Mouse (Mus musculus) frontal cortex, adult 2 months (tissue): ENCODE measurements around the gene Mtr. TPM values are rescaled to one million over a fixed set of nuclear protein-coding genes. Genes with fewer than 3 reads are reported as not detected.

ENCODE experiments used
- DNase-seq, 2 experiments: peaks; one replicate each; pipeline ENCODE4 v3.0.0; 2022; ENCODE audit warnings: low spot score in 1 of 2; ENCODE audit errors: extremely low spot score in 1 of 2
- polyA plus RNA-seq: library from polyadenylated mRNA; depleted of rRNA; stranded (reverse); fragments of >200 nt; gene quantifications from 2 replicates; pipeline ENCODE4 v1.2.3, GENCODE M21; 2012; rRNA removed

Gene Mtr
- 9.7 and 10.0 TPM in 2 replicates for polyA plus RNA-seq

- peak; percentile 95 to 96 for DNase-seq
Observed at GRCm38 (mm10) chr13:12257391-12258380, at the start of gene Mtr. Gene Mtr (minus strand): TSS chr13:12258113.

DNA sequence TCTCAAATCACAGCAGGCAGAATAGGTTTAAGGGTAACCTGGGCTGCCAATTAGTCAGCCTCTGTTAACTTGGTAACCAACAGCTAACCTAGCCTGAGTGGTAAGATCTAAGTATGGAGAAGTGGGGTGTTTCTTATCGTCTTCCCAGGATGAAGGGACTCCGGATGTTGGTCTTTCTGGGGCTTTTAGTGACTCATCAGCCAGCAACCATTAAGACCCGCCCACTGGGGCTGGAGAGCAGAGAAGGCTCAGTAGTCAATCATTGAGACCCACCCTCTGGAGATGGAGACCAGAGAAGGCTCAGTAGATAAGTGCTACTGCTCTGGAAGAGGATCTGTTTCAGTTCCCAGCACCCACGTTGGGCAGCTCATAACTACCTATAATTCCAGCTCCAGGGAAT lies 49.4 kb upstream of the Mtr start:
- DNase-seq = no peak

DNA sequence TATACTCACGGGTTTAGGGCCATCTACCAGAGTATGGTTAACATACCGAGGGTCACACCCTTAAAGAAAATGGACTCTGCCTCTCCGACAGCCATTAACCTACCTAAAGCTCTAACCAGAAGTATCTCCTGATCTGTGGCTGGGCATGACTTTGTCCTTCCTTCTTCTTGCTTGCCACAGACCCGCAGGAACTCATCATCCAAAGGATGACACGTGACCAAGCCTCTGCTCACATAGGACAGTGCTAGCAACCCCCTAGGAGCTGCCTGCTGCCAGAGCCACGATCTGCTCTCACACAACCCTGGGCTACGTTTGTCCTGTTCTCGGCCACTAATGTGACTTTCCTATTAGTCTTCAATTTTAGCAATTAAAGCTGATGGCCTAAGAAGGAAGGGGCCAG lies 47.6 kb upstream of the Mtr start:
- DNase-seq = no peak

- DNase-seq = no peak
Observed at GRCm38 (mm10) chr13:12304991-12305390, 47.1 kb upstream of the Mtr start.

GRCm38 (mm10) chr13:12297777-12298176 lies 39.9 kb upstream of the Mtr start:
- DNase-seq = no peak

DNA sequence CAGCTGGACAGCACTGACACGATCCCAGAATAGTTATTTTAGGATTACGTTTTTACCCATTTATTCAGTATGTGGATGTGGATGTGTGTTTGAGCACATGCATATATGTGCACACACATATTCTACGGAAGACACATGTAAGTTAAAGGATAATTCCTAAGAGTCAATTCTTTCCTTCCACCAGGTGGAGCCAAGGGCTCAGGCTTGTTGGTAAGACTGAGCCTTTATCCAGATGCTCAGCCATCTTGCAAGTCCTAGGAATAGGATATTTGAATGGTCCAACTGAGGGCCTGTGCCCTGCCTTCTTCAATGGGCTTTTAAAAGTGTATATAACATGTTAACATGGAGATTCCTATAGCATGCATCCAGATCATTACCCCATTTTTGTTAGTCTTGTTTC lies 38.8 kb upstream of the Mtr start:
- peak; percentile 20 to 82 for DNase-seq

DNA sequence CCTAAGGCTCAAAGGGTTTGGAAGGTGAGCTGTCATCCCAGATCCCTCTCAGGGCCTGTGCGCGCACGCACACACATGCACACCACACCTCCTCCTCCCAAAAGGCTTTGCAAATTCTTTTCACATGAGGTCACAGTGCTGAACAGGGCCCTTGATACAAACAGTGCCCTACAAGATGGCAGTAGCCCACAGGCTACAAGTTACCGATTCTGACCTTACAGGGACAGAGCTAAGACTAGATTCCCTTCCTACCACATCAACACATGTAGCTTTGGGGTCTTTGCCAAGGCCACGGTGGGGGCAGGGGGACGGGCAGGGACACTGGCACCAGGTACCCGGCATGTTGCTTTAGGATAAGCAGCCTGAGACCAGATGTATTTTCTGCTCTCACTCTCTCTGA lies 35.9 kb upstream of the Mtr start:
- no peak for DNase-seq

DNA sequence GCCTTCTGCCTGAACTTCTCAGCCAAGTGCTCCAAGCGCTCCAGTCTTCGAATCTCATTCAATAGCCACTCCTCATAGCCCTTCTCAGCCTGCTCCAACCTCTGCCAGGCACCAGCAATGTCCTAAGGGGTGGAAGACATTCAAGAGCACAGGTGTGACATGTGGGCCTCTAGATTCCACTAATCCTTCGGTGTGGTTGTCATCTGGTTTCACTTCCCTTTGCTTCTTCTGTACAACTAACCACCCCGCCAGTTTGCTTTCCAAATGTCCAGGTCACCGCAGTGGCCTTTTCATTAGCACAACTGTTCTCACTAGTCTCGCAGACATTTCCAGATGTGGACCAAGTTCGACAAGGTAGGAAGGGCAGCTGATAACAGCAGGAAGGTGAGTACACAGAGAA lies 32.8 kb upstream of the Mtr start:
- DNase-seq = no peak

GRCm38 (mm10) chr13:12284528-12284927 lies 26.6 kb upstream of the Mtr start:
- DNase-seq = no peak

DNA sequence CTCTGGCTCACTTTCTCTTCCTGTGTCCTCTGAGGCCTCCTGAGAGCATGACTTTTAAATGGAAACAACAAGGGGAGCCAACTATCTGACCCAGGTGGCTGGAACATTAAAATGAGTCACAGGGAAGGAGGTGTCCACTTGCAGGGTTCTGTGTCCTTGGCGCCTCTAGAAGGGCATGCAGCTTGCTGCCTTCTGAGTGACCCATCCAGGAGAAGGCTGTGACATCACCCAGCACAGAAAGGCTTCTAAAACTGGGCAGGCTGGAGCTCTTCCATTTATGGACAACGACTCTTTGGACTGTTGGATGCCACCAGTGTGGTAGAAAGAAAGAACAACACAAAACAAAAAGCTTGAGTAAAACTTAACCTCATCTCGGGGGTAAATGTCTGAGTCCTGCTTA lies 25.9 kb upstream of the Mtr start:
- DNase-seq = no peak

- DNase-seq = no peak
Observed at GRCm38 (mm10) chr13:12274721-12275120, 16.8 kb upstream of the Mtr start.

DNA sequence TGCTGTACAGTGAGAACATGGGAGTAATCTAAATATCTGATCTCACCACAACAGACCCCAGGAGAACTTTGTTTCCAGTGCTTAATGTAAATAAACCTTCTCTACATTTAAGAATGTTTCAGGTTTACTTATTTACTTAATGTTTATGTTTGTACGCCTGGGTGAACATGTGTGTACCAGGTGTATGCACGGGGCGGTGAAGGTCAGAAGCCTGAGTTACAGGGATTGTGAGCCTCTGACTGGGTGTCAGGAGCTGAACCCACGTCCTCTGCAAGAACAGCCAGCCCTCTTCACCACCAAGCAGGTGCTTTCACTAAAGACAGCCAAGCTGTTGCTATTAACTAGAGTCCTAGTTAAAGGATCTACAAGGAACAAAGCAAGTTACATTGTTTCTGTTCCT lies 16.3 kb upstream of the Mtr start:
- DNase-seq = no peak

DNA sequence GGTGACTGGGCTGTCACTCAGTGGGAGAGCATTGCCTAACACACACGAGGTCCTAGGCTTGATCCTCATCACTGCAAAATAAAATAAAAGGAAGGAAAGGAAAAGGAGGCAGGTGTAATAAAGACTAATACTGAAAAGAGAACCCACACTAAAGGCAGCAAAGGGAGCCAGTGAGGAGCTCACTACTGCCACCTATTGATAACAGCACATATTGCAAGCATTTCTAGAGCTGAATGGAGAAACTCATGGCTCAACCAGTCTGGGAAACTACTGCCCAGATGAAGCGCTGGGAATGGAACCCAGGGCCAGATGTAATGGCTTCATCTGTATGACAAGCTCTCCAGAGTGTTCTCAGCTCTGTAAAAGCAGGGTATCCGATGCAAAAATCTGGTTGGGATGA lies 15.0 kb upstream of the Mtr start:
- DNase-seq = peak; percentile 15 to 84

GRCm38 (mm10) chr13:12267971-12268370 lies 10.1 kb upstream of the Mtr start:
- no peak for DNase-seq

DNA sequence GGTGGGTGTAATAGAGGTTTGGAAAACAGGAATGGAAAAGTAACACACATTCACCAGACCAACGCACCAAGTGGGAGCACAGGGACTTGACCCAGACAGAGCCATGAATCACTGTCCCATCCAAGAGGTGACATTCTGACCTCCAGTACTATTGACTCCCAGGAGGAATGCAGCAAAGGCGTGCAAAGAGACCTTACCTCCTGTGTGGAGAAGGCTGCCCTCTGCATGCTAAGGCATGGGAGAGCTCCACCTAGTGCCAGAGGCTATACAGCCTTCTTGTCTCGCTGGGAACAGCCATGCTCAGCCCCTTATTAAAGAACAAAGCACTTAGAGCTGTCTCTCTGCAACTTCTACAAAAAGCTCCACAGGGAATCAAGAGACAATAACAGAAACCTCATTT lies 9.2 kb upstream of the Mtr start:
- DNase-seq = peak in 1 of 2 experiments; percentile 15

DNA sequence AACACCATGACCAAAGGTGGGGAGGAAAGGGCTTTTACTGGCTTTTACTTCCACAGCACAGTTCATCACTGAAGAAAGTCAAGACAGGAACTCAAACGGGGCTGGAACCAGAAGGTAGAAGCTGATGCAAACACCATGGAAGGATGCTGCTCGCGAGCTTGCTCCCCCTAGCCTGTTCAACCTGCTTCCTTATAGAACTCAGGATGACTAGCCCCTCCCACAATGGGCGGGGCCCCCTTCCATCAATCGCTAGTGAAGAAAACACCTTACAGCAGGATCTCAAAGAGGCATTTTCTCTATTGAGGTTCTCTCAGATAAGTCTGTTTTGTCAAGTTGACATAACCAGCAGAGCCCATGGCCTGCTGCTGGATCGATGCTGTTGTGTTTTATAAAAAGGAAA lies 6.1 kb upstream of the Mtr start:
- no peak for DNase-seq

GRCm38 (mm10) chr13:12261505-12261904 lies 3.6 kb upstream of the Mtr start:
- DNase-seq = no peak

DNA sequence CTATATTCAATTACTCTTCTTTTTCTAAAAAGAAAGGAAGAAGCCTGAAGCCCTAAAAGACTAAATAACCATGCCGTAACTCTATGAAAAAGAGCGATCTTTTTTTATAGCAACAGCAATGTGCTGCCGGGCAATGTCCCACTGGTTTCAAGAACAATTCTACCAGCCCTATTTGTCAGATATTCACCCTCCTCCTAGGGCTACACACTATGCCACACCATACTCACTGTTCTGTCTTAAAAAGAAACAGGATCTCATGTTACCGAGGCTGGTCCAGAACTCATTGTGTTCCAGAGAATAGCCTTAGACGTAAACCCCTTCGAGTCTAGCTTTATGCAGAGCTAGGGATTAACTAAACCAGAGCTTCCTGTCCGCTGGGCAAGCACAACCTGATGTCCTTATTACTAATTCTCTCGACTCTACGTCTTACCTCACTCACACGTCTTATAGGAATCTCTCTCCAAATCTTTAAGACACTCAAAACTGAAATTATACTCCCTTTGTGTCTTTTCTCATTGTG lies 982 bp downstream of the Mtr start:
- DNase-seq = no peak

DNA sequence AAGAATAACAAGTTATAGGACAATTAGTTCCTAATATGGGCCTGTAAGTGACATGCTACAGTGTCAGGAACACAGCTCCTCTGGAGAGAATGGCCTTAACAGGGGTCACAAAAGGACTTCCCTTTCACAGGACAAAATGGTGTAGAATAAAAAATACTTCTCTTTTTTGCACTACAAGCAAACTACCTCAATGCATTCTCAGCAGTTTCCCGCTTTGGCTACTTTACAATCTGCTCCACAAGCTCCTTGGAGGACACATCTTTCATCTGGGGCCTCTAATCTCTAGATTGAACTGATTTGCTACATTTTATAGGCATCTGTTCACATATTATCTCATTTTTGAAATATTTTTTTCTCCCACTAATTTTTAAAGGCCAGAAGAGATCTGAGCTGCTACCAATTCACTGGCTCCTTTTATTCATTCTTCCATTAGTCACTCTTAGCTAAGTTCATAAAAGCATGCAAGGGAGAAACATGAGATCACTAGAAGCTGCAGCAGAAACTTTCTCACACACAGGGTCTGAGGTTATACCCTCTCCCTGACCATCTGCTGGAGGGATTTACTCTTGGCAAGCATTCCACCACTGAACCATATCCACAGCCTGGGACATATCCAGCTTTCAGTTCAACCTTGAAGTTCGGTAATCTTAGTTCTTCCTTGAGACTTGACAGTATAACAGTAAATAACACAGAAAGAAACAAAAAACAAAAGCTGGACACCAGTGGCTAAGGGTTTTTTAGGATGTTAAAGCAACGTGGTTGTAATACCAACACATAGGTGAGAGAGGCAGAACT lies 1.8 kb downstream of the Mtr start:
- no peak for DNase-seq

DNA sequence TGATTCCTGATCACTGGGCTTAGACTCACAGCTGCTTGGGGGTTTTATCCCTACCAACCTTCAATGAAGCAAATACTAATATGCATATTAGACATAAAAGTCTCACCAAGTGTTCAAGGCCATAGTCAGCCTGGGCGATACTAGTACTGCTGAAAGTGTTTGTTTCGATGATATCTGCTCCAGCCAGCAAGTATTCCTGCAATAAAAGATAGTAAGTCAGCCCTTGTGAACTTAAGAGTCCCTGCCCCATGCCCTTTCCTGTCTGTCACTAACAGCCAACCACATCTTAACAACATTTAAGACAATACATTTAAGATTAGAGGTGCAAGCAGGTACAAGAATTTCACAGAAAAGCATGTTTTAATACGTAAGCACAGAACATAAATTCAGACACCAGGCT lies 7.4 kb downstream of the Mtr start:
- DNase-seq = no peak

- DNase-seq = no peak
Observed at GRCm38 (mm10) chr13:12249195-12249898, 8.6 kb downstream of the Mtr start.
